Mouse (Mus musculus) forebrain, embryonic 10.5 days (tissue): ENCODE data around the gene Ubl3. TPM values are rescaled to one million over a fixed set of nuclear protein-coding genes. Genes with fewer than 3 reads are reported as not detected.

Experiments
- DNase-seq: peaks from one replicate; pipeline ENCODE4 v3.0.0-alpha.2; 2017; ENCODE audit warnings: low spot score; ENCODE audit errors: extremely low spot score
- H3K27ac ChIP-seq: fragments of 300-500 bp; sonication (generic); 2 replicates; pipeline ENCODE4 v1.5.1; 2016; ENCODE audit warnings: mild to moderate bottlenecking
- H3K27me3 ChIP-seq: fragments of 300-500 bp; sonication (generic); 2 replicates; pipeline ENCODE4 v1.6.1; 2016; ENCODE audit warnings: mild to moderate bottlenecking; ENCODE audit not compliant: poor library complexity, severe bottlenecking
- H3K36me3 ChIP-seq: fragments of 300-500 bp; sonication (generic); replicated peaks from 2 replicates; pipeline ENCODE4 v1.6.1; 2016; ENCODE audit warnings: mild to moderate bottlenecking, moderate library complexity
- H3K4me1 ChIP-seq: fragments of 300-500 bp; sonication (generic); 2 replicates; pipeline ENCODE4 v1.6.1; 2016
- H3K4me3 ChIP-seq: fragments of 300-500 bp; sonication (generic); 2 replicates; pipeline ENCODE4 v1.5.1; 2016; ENCODE audit warnings: mild to moderate bottlenecking, moderate library complexity
- H3K9me3 ChIP-seq: fragments of 300-500 bp; sonication (generic); 2 replicates; pipeline ENCODE4 v1.6.1; 2016; ENCODE audit warnings: mild to moderate bottlenecking, moderate library complexity
- WGBS: fragments of 180-500 bp; shearing (Covaris S2); methylation state at CpG from one replicate; pipeline ENCODE4 v1.1.7; 2016; 5-methylcytosine and 5-hydroxymethylcytosine counted together
- polyA plus RNA-seq: library from polyadenylated mRNA; unstranded; fragments of >200 nt; fragmentation: Nextera tagmentation; extraction: Ambion mirVana; gene quantifications from 2 replicates; pipeline ENCODE4 v1.2.1, GENCODE M21; 2016

Gene Ubl3
- polyA plus RNA-seq, 1 experiment from 2014 or later: 44.3 TPM

DNA sequence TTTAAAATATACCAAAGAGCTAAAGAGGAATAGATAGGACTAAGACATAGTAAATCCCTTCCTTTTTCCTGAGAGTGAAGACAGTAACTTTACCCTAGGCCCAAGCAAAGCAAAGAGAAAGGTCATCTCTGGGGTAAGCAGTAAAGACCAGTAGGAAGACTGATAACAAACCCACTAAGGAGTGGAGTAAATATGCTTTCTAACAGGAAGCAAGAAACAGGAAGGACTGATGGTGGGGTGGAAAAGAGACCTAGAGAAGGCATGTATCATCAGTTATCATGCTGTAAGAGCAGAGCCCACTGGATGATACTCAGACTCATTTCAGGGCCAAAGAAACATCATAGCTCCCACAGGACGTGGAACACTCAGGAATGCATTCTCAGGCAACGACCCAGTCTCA, 10.4 kb downstream of the Ubl3 start:
- H3K9me3 ChIP-seq: no peaks in the 10 kb centered on the region
- DNase-seq: no peak
- no peaks in the 10 kb centered on the region for H3K36me3 ChIP-seq
- no peak overlapping the region for H3K4me3 ChIP-seq
- peaks cover 24% of the 10 kb centered on the region for H3K4me1 ChIP-seq
- WGBS: 76% methylated on average over 2 of the region's 2 CpGs
- no peak overlapping the region for H3K27ac ChIP-seq
- no peaks in the 10 kb centered on the region for H3K27me3 ChIP-seq

DNA sequence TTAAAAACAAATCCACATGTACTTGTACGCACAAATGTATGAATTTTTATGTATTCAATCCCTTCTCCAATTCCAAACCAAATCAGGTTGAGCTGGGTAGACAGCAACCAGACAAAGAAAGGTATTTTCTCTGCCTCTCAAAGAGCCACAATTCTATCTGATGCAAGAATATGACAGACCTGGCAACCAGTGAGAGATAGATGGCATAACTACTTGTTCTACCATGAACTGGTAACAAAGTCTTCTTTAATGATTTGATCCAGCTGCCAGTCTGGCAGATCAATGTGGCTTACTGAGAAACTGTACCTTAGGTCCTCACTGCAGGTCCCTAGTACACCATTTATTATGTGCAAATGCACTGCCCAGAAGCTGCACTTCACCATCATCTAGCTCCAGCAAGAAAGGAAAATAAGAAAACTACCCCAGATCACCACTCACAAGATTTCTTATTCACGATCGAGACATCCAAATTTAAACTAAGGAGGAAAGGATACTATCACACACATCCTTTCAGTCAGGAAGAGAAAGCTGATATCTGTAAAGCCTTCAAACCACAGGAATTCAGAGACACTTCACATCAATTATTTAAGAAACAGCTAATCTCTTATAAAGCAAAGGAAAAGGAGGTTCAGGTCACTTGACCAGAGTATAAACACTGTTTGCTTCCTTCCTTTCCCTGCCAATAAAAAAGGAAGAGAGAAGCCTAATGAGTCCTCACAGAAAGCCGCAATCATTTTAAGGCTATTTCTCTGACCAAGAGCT, 16.7 kb downstream of the Ubl3 start:
- no peaks in the 10 kb centered on the region for H3K9me3 ChIP-seq
- H3K36me3 ChIP-seq: no peaks in the 10 kb centered on the region
- H3K27ac ChIP-seq: no peak overlapping the region
- DNase-seq: no peak
- no peak overlapping the region for H3K4me3 ChIP-seq
- H3K4me1 ChIP-seq: peaks cover 34% of the 10 kb centered on the region
- no peaks in the 10 kb centered on the region for H3K27me3 ChIP-seq
- WGBS: 91% methylated on average over 4 of the region's 4 CpGs

DNA sequence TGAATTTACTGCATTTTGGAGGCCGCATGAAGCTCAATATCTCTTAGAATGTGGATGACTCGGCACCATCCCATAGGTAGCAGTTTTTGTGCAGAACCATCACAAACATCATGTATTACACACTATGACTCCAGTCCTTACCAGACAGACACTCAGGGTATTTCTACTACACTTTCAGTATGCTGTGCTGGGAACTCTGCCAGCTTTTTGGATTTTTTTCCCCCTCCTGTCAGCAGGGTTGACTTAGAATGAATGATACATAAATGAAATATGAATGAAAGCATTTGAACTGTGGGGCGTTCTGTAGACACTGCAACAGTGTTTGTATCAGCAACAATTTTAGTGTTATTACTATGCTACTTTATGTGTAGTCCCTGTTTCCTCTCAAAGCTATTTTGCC, 17.9 kb downstream of the Ubl3 start:
- H3K4me3 ChIP-seq: no peak overlapping the region
- H3K27me3 ChIP-seq: no peaks in the 10 kb centered on the region
- H3K36me3 ChIP-seq: no peaks in the 10 kb centered on the region
- H3K9me3 ChIP-seq: no peaks in the 10 kb centered on the region
- 93% methylated on average over 3 of the region's 3 CpGs for WGBS
- no peak overlapping the region for H3K27ac ChIP-seq
- DNase-seq: no peak
- peaks cover 24% of the 10 kb centered on the region for H3K4me1 ChIP-seq

DNA sequence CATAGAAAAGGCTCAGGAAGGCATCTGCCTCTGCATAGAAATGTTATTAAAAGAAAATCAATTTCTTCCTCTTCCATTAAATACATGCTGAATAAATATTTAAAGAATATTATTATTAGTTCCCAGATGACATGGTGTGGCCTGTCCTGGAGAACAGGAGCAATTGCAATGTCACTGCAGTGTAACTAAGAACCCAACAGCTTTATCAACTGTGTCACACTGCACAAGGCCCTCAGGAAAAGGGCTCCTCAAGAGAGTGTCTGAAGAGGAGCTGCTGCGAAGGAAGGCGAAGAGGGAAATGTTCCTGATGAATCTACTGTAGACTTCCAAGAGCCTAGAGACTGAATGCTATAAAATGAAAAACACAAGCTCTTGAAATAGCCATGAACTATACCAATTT, 18.7 kb downstream of the Ubl3 start:
- no peaks in the 10 kb centered on the region for H3K9me3 ChIP-seq
- H3K27me3 ChIP-seq: no peaks in the 10 kb centered on the region
- DNase-seq: no peak
- no peak overlapping the region for H3K27ac ChIP-seq
- WGBS: 94% methylated on average over 2 of the region's 2 CpGs
- peaks cover 23% of the 10 kb centered on the region for H3K4me1 ChIP-seq
- no peak overlapping the region for H3K4me3 ChIP-seq
- 0 out of 2 replicates have a peak, but pooled peaks cover 3% of the 10 kb centered on the region for H3K36me3 ChIP-seq

DNA sequence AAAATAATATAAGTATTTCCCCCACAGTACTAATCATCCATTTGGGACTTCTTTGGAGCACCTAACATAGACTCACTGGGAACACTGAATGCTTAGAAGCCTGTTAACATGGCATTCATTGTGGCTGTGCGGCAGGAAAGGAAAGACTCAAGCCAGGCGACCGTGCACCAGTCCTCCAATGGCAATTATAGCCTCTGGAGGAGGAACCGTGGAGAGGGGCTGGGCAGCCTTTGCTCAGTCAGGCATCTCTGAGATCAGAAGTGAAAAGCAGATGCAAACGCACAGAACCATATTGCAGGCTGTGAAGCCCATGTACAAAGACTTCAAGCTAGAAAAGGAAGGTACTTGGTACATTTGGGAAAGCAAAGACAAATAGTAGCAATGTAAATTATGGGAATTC, 20.4 kb downstream of the Ubl3 start:
- H3K36me3 ChIP-seq: 0 out of 2 replicates have a peak, but pooled peaks cover 3% of the 10 kb centered on the region
- no peak for DNase-seq
- H3K9me3 ChIP-seq: no peaks in the 10 kb centered on the region
- H3K27me3 ChIP-seq: no peaks in the 10 kb centered on the region
- H3K4me3 ChIP-seq: no peak overlapping the region
- 29% methylated on average over 5 of the region's 5 CpGs for WGBS
- no peak overlapping the region for H3K27ac ChIP-seq
- peaks cover 17% of the 10 kb centered on the region for H3K4me1 ChIP-seq

DNA sequence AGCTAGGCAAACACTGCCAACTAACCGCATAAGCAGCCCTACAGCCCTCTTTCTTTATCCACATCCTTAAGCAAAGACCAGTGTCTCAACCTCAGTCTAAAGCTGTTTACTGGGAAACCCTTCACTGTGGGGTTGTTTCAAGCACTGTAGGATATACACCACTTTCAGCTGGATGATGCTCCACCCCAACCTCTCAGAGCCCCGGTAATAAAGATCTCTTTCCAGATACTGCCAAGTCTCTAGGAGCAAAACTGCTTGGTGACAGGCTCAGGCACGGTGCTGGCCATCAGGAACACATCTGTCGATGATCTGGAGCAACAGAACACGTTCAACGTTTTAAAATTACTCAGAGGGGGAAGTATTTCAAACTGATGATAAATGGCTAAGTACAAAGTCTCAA, 25.0 kb downstream of the Ubl3 start:
- no peaks in the 10 kb centered on the region for H3K9me3 ChIP-seq
- no peak overlapping the region for H3K27ac ChIP-seq
- no peak overlapping the region for H3K4me3 ChIP-seq
- WGBS: 85% methylated on average over 6 of the region's 6 CpGs
- H3K36me3 ChIP-seq: 0 out of 2 replicates have a peak, but pooled peaks cover 3% of the 10 kb centered on the region
- DNase-seq: no peak
- peaks cover 13% of the 10 kb centered on the region for H3K4me1 ChIP-seq
- H3K27me3 ChIP-seq: no peaks in the 10 kb centered on the region

DNA sequence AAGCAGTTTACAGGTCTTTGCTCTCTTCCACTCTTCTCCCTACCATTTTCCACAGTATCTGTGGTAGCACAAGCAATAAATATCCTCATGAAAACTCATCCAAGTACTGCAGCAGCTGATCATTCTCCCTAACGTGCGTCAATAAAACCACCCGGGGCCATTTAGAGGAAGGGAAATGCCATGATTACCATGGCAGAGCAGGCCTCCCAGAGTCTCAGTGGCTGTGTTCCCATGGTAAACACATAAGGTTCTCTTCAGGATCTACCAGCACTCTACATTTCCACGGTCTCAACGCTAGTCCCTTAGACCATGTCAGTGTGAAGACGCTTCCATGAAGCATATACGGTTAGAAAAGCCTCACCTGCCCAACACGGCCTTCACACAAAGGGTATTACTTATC, 26.0 kb downstream of the Ubl3 start:
- no peaks in the 10 kb centered on the region for H3K27me3 ChIP-seq
- 88% methylated on average over 8 of the region's 8 CpGs for WGBS
- no peak for DNase-seq

DNA sequence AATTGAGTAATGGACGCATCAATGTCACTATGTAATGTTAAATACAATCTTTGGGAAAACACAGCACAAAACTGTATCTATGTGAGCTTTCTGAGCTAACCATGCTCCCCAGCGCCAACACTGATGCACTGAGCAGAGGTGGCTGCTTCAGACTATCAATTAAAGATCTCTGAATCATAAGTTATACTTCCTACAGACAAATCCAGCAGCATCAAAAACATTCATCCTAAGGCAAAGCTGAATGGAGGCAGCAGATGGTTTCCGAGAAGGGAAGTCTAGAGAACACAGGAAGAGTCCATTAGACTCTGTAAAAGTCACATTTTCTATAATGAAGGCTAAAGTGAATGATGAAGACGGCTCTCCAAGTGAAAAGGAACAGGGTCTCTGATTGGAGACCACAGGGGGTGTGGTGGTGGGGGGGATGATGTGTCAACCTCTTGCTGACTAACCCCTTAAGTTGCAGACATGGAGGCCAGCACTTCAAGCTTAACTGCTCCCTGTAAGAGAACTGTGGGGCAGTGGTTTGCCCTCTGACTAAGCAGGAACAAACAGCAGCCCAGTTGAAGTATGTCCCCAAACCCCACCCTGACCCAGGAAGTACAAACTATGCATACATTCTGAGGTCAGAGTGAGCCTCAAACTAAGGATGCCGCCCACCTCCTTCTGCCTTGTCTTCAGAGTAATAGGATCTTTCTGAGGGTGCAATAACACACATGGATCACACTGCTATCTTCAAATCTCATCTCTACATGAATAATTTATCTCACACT, 29.2 kb downstream of the Ubl3 start:
- no peaks in the 10 kb centered on the region for H3K27me3 ChIP-seq
- H3K27ac ChIP-seq: no peak overlapping the region
- H3K9me3 ChIP-seq: no peaks in the 10 kb centered on the region
- H3K4me1 ChIP-seq: peaks cover 12% of the 10 kb centered on the region; the same call in 1 of the 2 replicates
- 84% methylated on average over 5 of the region's 5 CpGs for WGBS
- no peaks in the 10 kb centered on the region for H3K36me3 ChIP-seq
- no peak for DNase-seq
- no peak overlapping the region for H3K4me3 ChIP-seq

More for the DNA sequence above, 26.0 kb downstream of the Ubl3 start:
- Histone ChIP-seq H3K9me3 (no peaks in the 10 kb centered on the region), H3K4me1 (peaks cover 7% of the 10 kb centered on the region; the same call in 1 of the 2 replicates), H3K27ac (no peak overlapping the region), H3K36me3 (0 out of 2 replicates have a peak, but pooled peaks cover 3% of the 10 kb centered on the region), H3K4me3 (no peak overlapping the region)

DNA sequence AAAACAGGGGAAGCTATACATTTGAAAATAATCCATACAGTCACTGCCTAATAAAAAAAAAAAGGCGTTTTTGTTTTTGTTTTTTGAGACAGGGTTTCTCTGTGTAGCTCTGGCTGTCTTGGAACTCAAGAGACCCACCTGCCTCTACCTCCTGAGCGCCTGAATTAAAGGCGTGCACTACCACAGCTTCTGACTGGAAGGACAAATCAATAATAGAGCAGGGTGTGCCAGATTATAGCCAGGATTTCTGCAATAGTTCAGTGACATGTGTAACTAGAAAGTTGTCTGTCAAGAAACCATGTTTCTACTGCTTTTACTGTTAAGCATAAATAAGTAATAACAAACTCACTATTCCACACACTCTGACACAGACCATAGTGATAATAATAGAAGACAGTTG, 30.2 kb downstream of the Ubl3 start:
- no peaks in the 10 kb centered on the region for H3K9me3 ChIP-seq
- no peak overlapping the region for H3K27ac ChIP-seq
- peaks cover 12% of the 10 kb centered on the region; the same call in 1 of the 2 replicates for H3K4me1 ChIP-seq
- H3K4me3 ChIP-seq: no peak overlapping the region
- H3K36me3 ChIP-seq: no peaks in the 10 kb centered on the region
- no peaks in the 10 kb centered on the region for H3K27me3 ChIP-seq
- 86% methylated on average over 3 of the region's 3 CpGs for WGBS
- DNase-seq: no peak

DNA sequence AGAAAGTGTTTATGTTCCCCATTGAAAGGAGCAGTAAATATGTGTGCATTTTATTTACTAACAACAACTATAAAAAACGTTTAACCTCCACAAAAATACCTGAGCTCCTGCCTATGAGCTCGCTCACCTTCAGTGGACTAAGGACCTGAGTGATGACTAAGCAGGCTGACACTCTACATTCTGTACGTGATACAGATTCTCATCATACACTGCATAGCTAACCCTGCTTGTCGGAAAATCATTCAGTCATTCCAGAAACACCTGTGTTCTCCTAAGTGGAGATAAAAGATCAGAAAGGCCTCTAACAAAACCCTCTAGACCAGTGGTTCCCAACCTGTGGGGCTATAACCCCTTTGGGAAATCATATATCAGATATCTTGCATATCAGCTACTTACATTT, 35.1 kb downstream of the Ubl3 start:
- Histone ChIP-seq H3K4me1 (0 out of 2 replicates have a peak, but pooled peaks cover 5% of the 10 kb centered on the region), H3K27ac (no peak overlapping the region), H3K27me3 (no peaks in the 10 kb centered on the region), H3K9me3 (no peaks in the 10 kb centered on the region), H3K4me3 (no peak overlapping the region), H3K36me3 (no peaks in the 10 kb centered on the region)
- DNase-seq: no peak
- WGBS: 91% methylated on average over 4 of the region's 4 CpGs

DNA sequence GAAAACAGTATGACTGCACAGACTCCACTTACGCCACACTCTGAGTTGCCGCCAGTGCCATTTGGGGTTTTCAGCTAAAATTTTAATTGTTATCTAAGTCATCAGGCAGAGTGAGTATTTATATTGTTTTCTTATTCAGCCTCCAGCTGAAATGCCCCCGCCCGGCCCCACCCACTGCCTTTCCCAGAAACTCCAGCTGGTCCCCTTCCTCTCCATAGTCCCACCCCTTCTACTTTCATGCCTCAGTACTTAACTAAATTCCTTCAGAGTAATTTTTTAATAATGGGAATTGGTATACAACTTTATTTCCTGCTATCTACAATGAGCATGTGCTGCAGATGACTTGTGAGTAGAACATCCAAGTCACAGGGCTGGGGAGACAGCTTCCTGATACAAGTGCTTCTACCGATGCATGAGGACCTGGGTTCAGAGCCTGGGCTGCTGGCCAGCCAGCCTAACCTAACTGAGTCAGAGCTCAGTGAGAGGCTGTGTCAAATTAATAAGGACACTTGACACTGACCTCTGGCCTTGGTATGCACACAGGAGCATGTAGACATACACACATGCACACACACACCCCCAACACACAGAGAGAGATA, 40.4 kb downstream of the Ubl3 start:
- no peak overlapping the region for H3K27ac ChIP-seq
- H3K36me3 ChIP-seq: peaks cover 36% of the 10 kb centered on the region
- H3K27me3 ChIP-seq: no peaks in the 10 kb centered on the region
- no peaks in the 10 kb centered on the region for H3K9me3 ChIP-seq
- H3K4me3 ChIP-seq: no peak overlapping the region
- 93% methylated on average over 5 of the region's 5 CpGs for WGBS
- DNase-seq: no peak
- H3K4me1 ChIP-seq: 0 out of 2 replicates have a peak, but pooled peaks cover 3% of the 10 kb centered on the region

DNA sequence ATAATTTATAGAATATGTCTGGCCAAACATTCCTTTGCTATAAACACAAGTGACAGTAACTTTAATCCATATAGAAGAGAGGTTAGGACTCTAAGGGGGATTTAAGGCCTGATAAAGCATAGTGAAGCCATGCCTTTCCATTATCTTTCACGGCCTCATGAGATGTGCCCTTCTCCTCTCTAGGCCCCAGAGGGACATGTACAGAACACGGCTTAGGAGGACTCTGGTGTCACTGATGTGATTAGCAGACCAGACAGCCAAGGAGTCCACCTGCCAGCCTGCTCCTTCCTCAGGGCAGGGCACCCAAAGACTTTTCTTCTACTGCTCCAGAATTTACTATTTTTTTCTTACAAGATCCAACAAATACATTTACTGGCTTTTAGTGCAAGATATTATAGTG, 42.3 kb downstream of the Ubl3 start:
- Histone ChIP-seq H3K27ac (no peak overlapping the region), H3K36me3 (peaks cover 55% of the 10 kb centered on the region)

DNA sequence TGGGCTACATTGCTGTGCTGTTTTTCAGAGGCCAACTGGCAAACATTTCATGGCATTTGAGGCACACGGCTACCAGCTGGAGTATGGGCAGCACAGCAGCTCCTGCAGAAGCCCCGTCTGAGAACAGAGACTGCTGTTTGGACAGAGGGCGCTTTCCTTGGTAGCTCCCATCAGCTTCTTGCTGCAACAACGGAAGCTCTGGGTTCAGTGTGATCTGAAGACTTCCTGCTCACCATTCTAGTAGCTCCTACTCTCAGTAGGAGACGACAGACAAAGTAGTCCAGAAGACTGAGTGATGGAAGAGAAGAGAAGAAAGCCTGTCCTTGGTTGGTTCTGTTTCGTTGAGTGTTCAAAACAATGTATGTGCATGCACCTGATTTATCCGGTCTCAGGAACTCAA, 42.9 kb downstream of the Ubl3 start:
- Histone ChIP-seq H3K4me3 (no peak overlapping the region), H3K4me1 (0 out of 2 replicates have a peak, but pooled peaks cover 3% of the 10 kb centered on the region), H3K9me3 (no peaks in the 10 kb centered on the region), H3K36me3 (peaks cover 58% of the 10 kb centered on the region), H3K27me3 (no peaks in the 10 kb centered on the region), H3K27ac (no peak overlapping the region)
- WGBS: 87% methylated on average over 7 of the region's 7 CpGs
- DNase-seq: no peak

More for the DNA sequence above, 42.3 kb downstream of the Ubl3 start:
- no peak for DNase-seq
- no peaks in the 10 kb centered on the region for H3K27me3 ChIP-seq
- H3K9me3 ChIP-seq: no peaks in the 10 kb centered on the region
- WGBS: 90% methylated on average over 2 of the region's 2 CpGs
- H3K4me1 ChIP-seq: 0 out of 2 replicates have a peak, but pooled peaks cover 3% of the 10 kb centered on the region
- H3K4me3 ChIP-seq: no peak overlapping the region
